Mouse (Mus musculus): Measurements from ENCODE around the gene Prf1. TPM values are rescaled to one million over a fixed set of nuclear protein-coding genes. Genes with fewer than 3 reads are reported as not detected.

Prf1 gene
- polyA plus RNA-seq, 1 experiment = 0.01 TPM

GRCm38 (mm10) chr10:61300996-61301395, 3.4 kb downstream of the Prf1 start:
- no peak overlapping the region for H3ac ChIP-seq (ENCODE audit: control insufficient read depth, insufficient read length)
- TF ChIP-seq USF1 (IDR thresholded peaks at IDR 0.05; ENCODE audit: low read depth) = no peak
- H3K79me2 ChIP-seq (ENCODE audit: control insufficient read depth, insufficient read depth) = no peaks in the 10 kb centered on the region
- no peaks in the 10 kb centered on the region for H3K27me3 ChIP-seq (ENCODE audit: control insufficient read depth, insufficient read depth, insufficient read length)
- no peak overlapping the region for H3K4me2 ChIP-seq (ENCODE audit: low read depth)
- H3K36me3 ChIP-seq (ENCODE audit: control insufficient read depth, insufficient read depth) = no peaks in the 10 kb centered on the region
- no peak overlapping the region for H3K4me3 ChIP-seq

- Histone ChIP-seq H3K27me3 (ENCODE audit: control insufficient read depth, insufficient read depth, insufficient read length) (no peaks in the 10 kb centered on the region), H3K79me2 (ENCODE audit: control insufficient read depth, insufficient read depth) (no peaks in the 10 kb centered on the region), H3K36me3 (ENCODE audit: control insufficient read depth, insufficient read depth) (no peaks in the 10 kb centered on the region), H3ac (ENCODE audit: control insufficient read depth, insufficient read length) (no peak overlapping the region), H3K4me3 (no peak overlapping the region), H3K4me2 (ENCODE audit: low read depth) (no peak overlapping the region)
- TF ChIP-seq TCF3 (IDR thresholded peaks at IDR 0.05; ENCODE audit: insufficient read length, low read depth) (no peak), SRF (IDR thresholded peaks at IDR 0.05; ENCODE audit: control insufficient read depth, insufficient read length, low read depth) (no peak), MAX (IDR thresholded peaks at IDR 0.05; ENCODE audit: low read depth) (no peak), E2F4 (IDR thresholded peaks at IDR 0.05; ENCODE audit: insufficient read depth) (no peak), USF1 (IDR thresholded peaks at IDR 0.05; ENCODE audit: low read depth) (no peak), MYOG (IDR thresholded peaks at IDR 0.05; ENCODE audit: control insufficient read depth in 1 of 3, insufficient read depth in 1 of 3, insufficient read length in 2 of 3, low read depth in 2 of 3) (no peak), POLR2AphosphoS2 (IDR thresholded peaks at IDR 0.05; ENCODE audit: insufficient read length, low read depth) (no peak), REST (IDR thresholded peaks at IDR 0.05; ENCODE audit: insufficient read depth, insufficient read length) (no peak), TCF12 (IDR thresholded peaks at IDR 0.05; ENCODE audit: insufficient read depth, poor library complexity, severe bottlenecking) (no peak), CEBPB (IDR thresholded peaks at IDR 0.05; ENCODE audit: insufficient read depth, poor library complexity, severe bottlenecking) (no peak), MYOD1 (IDR thresholded peaks at IDR 0.05; ENCODE audit: control insufficient read depth in 1 of 3, insufficient read length in 2 of 3, low read depth in 2 of 3) (no peak), POLR2A (IDR thresholded peaks at IDR 0.05; ENCODE audit: insufficient read length, low read depth) (no peak)
Observed at GRCm38 (mm10) chr10:61304046-61304445, 6.4 kb downstream of the Prf1 start.

GRCm38 (mm10) chr10:61305928-61306590, 8.4 kb downstream of the Prf1 start:
- H3K4me3 ChIP-seq = no peak overlapping the region
- no peaks in the 10 kb centered on the region for H3K27me3 ChIP-seq (ENCODE audit: control insufficient read depth, insufficient read depth, insufficient read length)
- no peak overlapping the region for H3K4me2 ChIP-seq (ENCODE audit: low read depth)
- no peaks in the 10 kb centered on the region for H3K79me2 ChIP-seq (ENCODE audit: control insufficient read depth, insufficient read depth)
- no peaks in the 10 kb centered on the region for H3K36me3 ChIP-seq (ENCODE audit: control insufficient read depth, insufficient read depth)
- H3ac ChIP-seq (ENCODE audit: control insufficient read depth, insufficient read length) = no peak overlapping the region
- TF ChIP-seq MYOG (IDR thresholded peaks at IDR 0.05; ENCODE audit: control insufficient read depth in 1 of 3, insufficient read depth in 1 of 3, insufficient read length in 2 of 3, low read depth in 2 of 3) (no peak), CEBPB (IDR thresholded peaks at IDR 0.05; ENCODE audit: insufficient read depth, poor library complexity, severe bottlenecking) (no peak), MYOD1 (IDR thresholded peaks at IDR 0.05; ENCODE audit: control insufficient read depth in 1 of 3, insufficient read length in 2 of 3, low read depth in 2 of 3) (no peak), TCF3 (IDR thresholded peaks at IDR 0.05; ENCODE audit: insufficient read length, low read depth) (no peak), POLR2AphosphoS2 (IDR thresholded peaks at IDR 0.05; ENCODE audit: insufficient read length, low read depth) (no peak), REST (IDR thresholded peaks at IDR 0.05; ENCODE audit: insufficient read depth, insufficient read length) (no peak), USF1 (IDR thresholded peaks at IDR 0.05; ENCODE audit: low read depth) (no peak), TCF12 (IDR thresholded peaks at IDR 0.05; ENCODE audit: insufficient read depth, poor library complexity, severe bottlenecking) (no peak), E2F4 (IDR thresholded peaks at IDR 0.05; ENCODE audit: insufficient read depth) (no peak), SRF (IDR thresholded peaks at IDR 0.05; ENCODE audit: control insufficient read depth, insufficient read length, low read depth) (no peak), MAX (IDR thresholded peaks at IDR 0.05; ENCODE audit: low read depth) (no peak), POLR2A (IDR thresholded peaks at IDR 0.05; ENCODE audit: insufficient read length, low read depth) (no peak)

GRCm38 (mm10) chr10:61308706-61309320, 11.2 kb downstream of the Prf1 start:
- no peak for TF ChIP-seq MAX (IDR thresholded peaks at IDR 0.05; ENCODE audit: low read depth)
- Histone ChIP-seq H3K27me3 (ENCODE audit: control insufficient read depth, insufficient read depth, insufficient read length) (no peaks in the 10 kb centered on the region), H3K4me2 (ENCODE audit: low read depth) (no peak overlapping the region), H3K36me3 (ENCODE audit: control insufficient read depth, insufficient read depth) (no peaks in the 10 kb centered on the region), H3K4me3 (no peak overlapping the region), H3ac (ENCODE audit: control insufficient read depth, insufficient read length) (no peak overlapping the region), H3K79me2 (ENCODE audit: control insufficient read depth, insufficient read depth) (no peaks in the 10 kb centered on the region)

- Histone ChIP-seq H3K79me2 (ENCODE audit: control insufficient read depth, insufficient read depth) (no peaks in the 10 kb centered on the region), H3ac (ENCODE audit: control insufficient read depth, insufficient read length) (no peak overlapping the region), H3K36me3 (ENCODE audit: control insufficient read depth, insufficient read depth) (no peaks in the 10 kb centered on the region), H3K27me3 (ENCODE audit: control insufficient read depth, insufficient read depth, insufficient read length) (no peaks in the 10 kb centered on the region), H3K4me2 (ENCODE audit: low read depth) (no peak overlapping the region), H3K4me3 (no peak overlapping the region)
- no peak for TF ChIP-seq REST (IDR thresholded peaks at IDR 0.05; ENCODE audit: insufficient read depth, insufficient read length)
- no peak for TF ChIP-seq SRF (IDR thresholded peaks at IDR 0.05; ENCODE audit: control insufficient read depth, insufficient read length, low read depth)
- no peak for TF ChIP-seq E2F4 (IDR thresholded peaks at IDR 0.05; ENCODE audit: insufficient read depth)
- no peak for TF ChIP-seq TCF3 (IDR thresholded peaks at IDR 0.05; ENCODE audit: insufficient read length, low read depth)
- no peak for TF ChIP-seq TCF12 (IDR thresholded peaks at IDR 0.05; ENCODE audit: insufficient read depth, poor library complexity, severe bottlenecking)
- no peak for TF ChIP-seq MAX (IDR thresholded peaks at IDR 0.05; ENCODE audit: low read depth)
- TF ChIP-seq CEBPB (IDR thresholded peaks at IDR 0.05; ENCODE audit: insufficient read depth, poor library complexity, severe bottlenecking) = no peak
- TF ChIP-seq USF1 (IDR thresholded peaks at IDR 0.05; ENCODE audit: low read depth) = no peak
- no peak for TF ChIP-seq MYOD1 (IDR thresholded peaks at IDR 0.05; ENCODE audit: control insufficient read depth in 1 of 3, insufficient read length in 2 of 3, low read depth in 2 of 3)
- TF ChIP-seq MYOG (IDR thresholded peaks at IDR 0.05; ENCODE audit: control insufficient read depth in 1 of 3, insufficient read depth in 1 of 3, insufficient read length in 2 of 3, low read depth in 2 of 3) = no peak
- TF ChIP-seq POLR2AphosphoS2 (IDR thresholded peaks at IDR 0.05; ENCODE audit: insufficient read length, low read depth) = no peak
- TF ChIP-seq POLR2A (IDR thresholded peaks at IDR 0.05; ENCODE audit: insufficient read length, low read depth) = no peak
Observed at GRCm38 (mm10) chr10:61312159-61312558, 14.5 kb downstream of the Prf1 start.

Measured in myocyte (in vitro differentiated cells).